Mouse (Mus musculus): ENCODE data around the gene Agtpbp1.
A peak's percentile ranks its signal among the peaks of the same experiment; 100 is the strongest.

Agtpbp1 gene

DNA sequence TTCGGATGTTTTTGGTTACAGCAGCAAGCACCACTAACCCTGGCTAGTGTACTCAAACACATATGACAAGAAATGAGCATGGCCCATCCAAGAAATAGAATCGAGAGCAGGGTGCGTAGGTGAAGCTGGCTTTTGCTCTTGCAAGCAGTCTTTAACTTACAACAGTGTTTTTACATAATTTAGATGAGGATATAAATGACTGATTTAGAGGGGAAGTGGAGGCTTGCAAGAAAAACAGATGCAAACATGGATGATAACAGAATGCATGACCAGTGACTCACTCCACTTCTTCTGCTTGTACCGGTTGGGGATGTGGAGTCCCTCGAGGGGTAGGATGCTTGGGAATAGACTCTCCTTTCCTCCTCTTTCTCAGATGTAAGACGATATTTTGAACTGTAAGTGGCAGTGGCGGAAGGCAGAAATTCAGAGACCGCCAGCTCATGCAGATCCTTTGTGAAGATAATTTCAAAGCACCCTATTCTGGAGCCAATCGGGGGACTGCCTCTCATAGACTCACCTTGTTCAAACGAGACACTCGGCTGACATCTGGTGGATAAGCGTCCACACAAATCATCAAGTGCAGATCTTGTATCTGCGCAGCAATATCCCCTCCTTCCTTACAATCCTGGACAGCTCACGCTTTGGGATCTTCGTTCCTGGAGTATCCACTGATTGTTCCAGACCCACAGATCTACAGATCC lies 168.3 kb downstream of the Agtpbp1 start:
- DNase-seq, result peak; percentile 14

DNA sequence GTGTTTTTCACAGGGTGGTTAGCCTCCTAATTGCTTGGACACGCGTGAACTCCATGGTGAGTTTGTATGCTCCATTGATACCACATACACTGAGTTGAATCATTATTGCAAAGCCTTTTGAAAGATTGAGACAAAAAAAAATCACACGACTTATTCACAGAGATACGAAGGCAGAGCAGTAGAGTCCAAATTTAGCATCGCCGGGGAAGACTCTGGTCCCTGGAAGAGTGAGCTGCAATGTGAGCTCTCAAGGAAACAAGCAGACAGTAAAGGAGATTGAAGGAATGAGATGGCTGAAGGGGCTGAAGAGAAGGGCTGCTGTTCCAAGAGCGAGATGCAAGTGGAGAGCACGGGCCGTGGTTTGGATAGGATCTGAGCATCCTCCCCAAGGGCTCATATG lies 171.1 kb downstream of the Agtpbp1 start:
- DNase-seq, result no peak

DNA sequence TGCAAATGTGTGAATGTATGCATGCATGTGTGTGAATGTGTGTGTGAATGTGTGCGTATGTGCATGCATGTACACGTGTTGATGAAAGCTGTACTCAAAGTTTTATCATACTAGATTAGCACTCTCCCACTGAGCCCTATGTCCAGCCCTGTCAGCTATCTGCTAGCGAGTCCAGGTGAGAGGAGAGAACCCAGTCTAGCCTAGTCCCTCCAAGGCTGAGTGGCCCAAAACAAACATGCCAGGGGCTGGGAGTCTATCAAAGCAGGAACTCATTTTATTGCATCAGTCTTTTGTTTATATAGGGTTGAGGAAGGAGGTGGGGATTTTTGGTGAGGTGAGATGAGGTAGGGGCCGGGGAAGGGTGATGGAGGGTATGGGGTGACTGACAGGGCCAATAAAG lies 172.4 kb downstream of the Agtpbp1 start:
- no peak for DNase-seq

DNA sequence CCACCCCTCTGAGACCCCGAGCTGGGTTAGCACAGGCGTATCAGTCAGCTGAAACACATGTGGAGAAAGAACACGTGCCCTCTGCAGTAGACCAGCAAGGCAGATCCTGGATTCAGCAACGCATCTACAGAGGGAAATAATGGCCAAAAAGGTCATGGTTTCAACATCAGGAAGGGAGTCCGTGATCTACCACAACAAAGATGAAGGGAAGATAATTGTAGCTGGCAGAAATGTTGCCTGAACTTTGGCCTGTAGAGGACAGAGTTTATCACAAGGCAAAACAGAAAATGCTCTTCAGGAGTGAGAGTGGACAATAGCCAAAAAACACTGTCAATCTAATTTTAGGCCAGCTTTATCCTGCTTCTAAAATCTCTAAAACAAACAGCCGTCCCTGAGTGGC lies 177.8 kb downstream of the Agtpbp1 start:
- no peak for DNase-seq

DNA sequence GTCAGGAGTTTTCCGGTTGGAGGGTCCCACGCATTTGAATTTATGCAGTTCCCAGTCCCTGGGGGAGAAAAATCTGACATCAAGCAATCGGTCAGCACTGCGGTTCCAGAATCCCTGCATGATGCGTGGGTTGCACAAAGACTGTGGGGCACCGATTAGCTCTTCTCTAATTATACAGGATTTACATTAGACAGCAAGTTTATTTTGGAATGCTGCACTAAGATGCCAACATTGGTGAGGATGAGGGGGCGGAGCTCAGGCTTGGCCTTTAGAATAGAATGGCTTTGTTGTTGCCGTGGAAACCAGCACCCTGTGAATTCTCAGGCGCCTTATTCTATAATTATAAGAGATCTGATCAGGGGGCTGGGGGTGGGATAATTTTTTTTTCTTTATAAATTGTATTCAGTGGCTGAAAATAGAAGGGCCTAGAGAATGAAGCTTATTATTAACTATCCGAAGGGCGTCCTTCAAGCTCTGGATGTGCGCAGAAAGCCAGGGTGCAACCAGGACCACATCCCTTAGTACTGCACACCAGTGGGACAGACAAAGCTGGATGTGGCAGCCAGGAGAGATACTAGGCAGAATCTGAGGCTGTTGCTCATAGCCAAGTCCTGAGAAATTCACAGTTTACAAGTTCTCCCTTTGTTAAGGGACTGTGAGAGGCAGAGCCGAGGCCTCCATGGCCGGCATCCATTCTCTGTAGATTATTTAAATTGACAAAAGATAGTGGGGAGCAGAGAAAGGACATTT lies 182.8 kb downstream of the Agtpbp1 start:
- DNase-seq, result peak; percentile 91

DNA sequence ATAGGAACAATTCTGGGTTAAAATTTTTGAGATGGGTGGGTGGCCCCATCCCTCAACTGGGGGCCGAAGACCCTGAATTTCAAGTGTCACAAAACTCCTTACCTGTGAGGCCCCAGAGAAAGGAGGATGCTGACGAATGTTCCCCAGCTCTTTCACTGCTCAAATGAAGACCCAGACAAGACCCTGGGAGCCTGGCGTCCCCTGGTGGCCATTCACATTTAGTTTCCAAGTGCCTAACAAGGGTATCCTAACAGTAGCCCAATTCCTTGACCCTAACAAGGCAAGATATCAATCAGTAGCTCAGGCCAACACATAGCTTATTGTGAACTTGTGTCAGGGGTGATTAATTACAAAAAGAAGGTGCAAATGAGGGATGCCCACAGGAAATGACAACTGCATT lies 187.5 kb downstream of the Agtpbp1 start:
- peak; percentile 25 for DNase-seq
